In genomic region chr5:25006848-25007247, GRCm38 (mm10) we compare ENCODE assay signal across 9 mouse cellular contexts.
DNase-seq lines count a peak whose midpoint lies in the region; ATAC-seq and TF ChIP-seq lines count a peak whose summit lies in the region.
"Had no signal": no experiment of that assay in that cellular context is flagged by ENCODE, and none has a peak within 500 bp of the region (broad histone marks: within the 10 kb centered on the region; RNA-seq: fewer than 3 reads in every experiment).

No protein-coding gene starts in this region.

- no peak for TF ChIP-seq POLR2A in thymus, adult 2 months (IDR thresholded peaks at IDR 0.05; ENCODE audit: control insufficient read depth, extremely low read depth, insufficient read depth, low read length, poor library complexity)

- H3K9ac ChIP-seq in ES-E14 (ENCODE audit: insufficient read depth, low read depth, low read length, poor library complexity, severe bottlenecking): no peak overlapping the region
- no peak overlapping the region for H3K9ac ChIP-seq in forebrain, embryonic 15.5 days (replicated peaks)
- H3K9ac ChIP-seq in lung, embryonic 14.5 days: no peak overlapping the region
- H3K9ac ChIP-seq: limb, embryonic 12.5 days had no signal

- TF ChIP-seq CTCF in lung, embryonic 14.5 days (IDR thresholded peaks at IDR 0.05; ENCODE audit: low read depth): peak; percentile 95
- peak; percentile 91 for TF ChIP-seq CTCF in thymus, adult 2 months (IDR thresholded peaks at IDR 0.05; ENCODE audit: borderline replicate concordance, control insufficient read depth, extremely low read depth, insufficient read depth, low read length, poor library complexity)

- H3K4me1 ChIP-seq in ES-E14 (ENCODE audit: control insufficient read depth in 2 of 2, insufficient read depth in 2 of 2, low read length in 2 of 2, poor library complexity in 1 of 2): peaks cover 8 to 33% of the 10 kb centered on the region in 2 experiments; a peak in 3 of 4 replicates
- H3K4me1 ChIP-seq in forebrain, embryonic 15.5 days: peaks cover 24% of the 10 kb centered on the region
- 0 out of 2 replicates have a peak, but pooled peaks cover 6% of the 10 kb centered on the region for H3K4me1 ChIP-seq in lung, embryonic 14.5 days (ENCODE audit: insufficient read depth)
- peaks cover 24% of the 10 kb centered on the region for H3K4me1 ChIP-seq in thymus, adult 2 months (replicated peaks; ENCODE audit: control insufficient read depth, insufficient read depth, low read length)

- H3K9me3 ChIP-seq in ES-E14 (ENCODE audit: control insufficient read depth, insufficient read depth, low read depth, low read length): no peaks in the 10 kb centered on the region
- H3K9me3 ChIP-seq in forebrain, embryonic 15.5 days: no peaks in the 10 kb centered on the region
- no peaks in the 10 kb centered on the region for H3K9me3 ChIP-seq in lung, embryonic 14.5 days (ENCODE audit: low read depth, low read length)

- no peaks in the 10 kb centered on the region for H3K36me3 ChIP-seq in ES-E14 (ENCODE audit: control insufficient read depth, insufficient read depth, low read length, poor library complexity, severe bottlenecking)
- H3K36me3 ChIP-seq in forebrain, embryonic 15.5 days: no peaks in the 10 kb centered on the region
- H3K36me3 ChIP-seq in lung, embryonic 14.5 days (ENCODE audit: insufficient read depth): no peaks in the 10 kb centered on the region
- H3K36me3 ChIP-seq in thymus, adult 2 months (ENCODE audit: control insufficient read depth, insufficient read depth, low read length): no peaks in the 10 kb centered on the region
- H3K36me3 ChIP-seq: limb, embryonic 12.5 days had no signal

- no peak overlapping the region for H3K4me2 ChIP-seq in forebrain, embryonic 15.5 days (replicated peaks)
- no peak overlapping the region for H3K4me2 ChIP-seq in lung, embryonic 14.5 days
- H3K4me2 ChIP-seq: limb, embryonic 12.5 days had no signal

- 0 out of 4 replicates have a peak overlapping the region, but pooled peaks of 1 of the 2 experiments have one; percentile 11 for H3K4me3 ChIP-seq in ES-E14 (ENCODE audit: insufficient read depth in 1 of 2, low read depth in 1 of 2, low read length in 2 of 2, poor library complexity in 1 of 2, severe bottlenecking in 1 of 2)
- no peak overlapping the region for H3K4me3 ChIP-seq in forebrain, embryonic 15.5 days
- H3K4me3 ChIP-seq in lung, embryonic 14.5 days (ENCODE audit: low read depth, low read length): no peak overlapping the region
- H3K4me3 ChIP-seq in thymus, adult 2 months (ENCODE audit: control insufficient read depth, insufficient read depth, low read length): no peak overlapping the region
- H3K4me3 ChIP-seq: limb, embryonic 12.5 days had no signal

- intact Hi-C loops in heart, postnatal 14 days (cut with DNase I): no loop called here

- in situ Hi-C loops in ES-E14 (cut with MboI; ENCODE audit: low sequenced_read_pairs in 2 of 2, unreplicated experiment in 2 of 2): no loop called here

- peak; percentile 53 for ATAC-seq in forebrain, embryonic 15.5 days (replicated peaks)
- peak; percentile 45 for ATAC-seq in lung, embryonic 14.5 days (ENCODE audit: insufficient read depth)

- no peaks in the 10 kb centered on the region for H3K27me3 ChIP-seq in forebrain, embryonic 15.5 days
- H3K27me3 ChIP-seq in lung, embryonic 14.5 days (ENCODE audit: insufficient read depth, low read length): no peaks in the 10 kb centered on the region
- H3K27me3 ChIP-seq in thymus, adult 2 months (ENCODE audit: control insufficient read depth, insufficient read depth, low read length): no peaks in the 10 kb centered on the region

- DNase-seq in ES-E14 (ENCODE audit: low read depth, low spot score): peak; percentile 75
- DNase-seq in cerebellum, adult 11 months: peak; percentile 75
- peak; percentile 82 to 90 for DNase-seq in heart, postnatal 14 days
- peak; percentile 92 to 94 for DNase-seq in kidney, postnatal 4 days
- peak; percentile 87 for DNase-seq in lung, embryonic 14.5 days
- peak; percentile 74 for DNase-seq in ovary, adult 18-20 months (ENCODE audit: low spot score)
- peak; percentile 70 for DNase-seq in thymus, adult 2 months

- H3K27ac ChIP-seq in ES-E14 (ENCODE audit: insufficient read depth, low read depth, low read length, poor library complexity, severe bottlenecking): no peak overlapping the region
- no peak overlapping the region for H3K27ac ChIP-seq in forebrain, embryonic 15.5 days (replicated peaks)
- peak overlapping the region; percentile 54; the same call in 1 of the 2 replicates for H3K27ac ChIP-seq in lung, embryonic 14.5 days (ENCODE audit: low read depth)
- H3K27ac ChIP-seq in thymus, adult 2 months (ENCODE audit: control insufficient read depth, insufficient read depth, low read length): no peak overlapping the region
- H3K27ac ChIP-seq: limb, embryonic 12.5 days had no signal

- WGBS in forebrain, embryonic 15.5 days: 35% methylated on average over 8 of the region's 8 CpGs
- WGBS in lung, embryonic 14.5 days: 31% methylated on average over 8 of the region's 8 CpGs
- WGBS in thymus, adult 2 months: 35% methylated on average over 8 of the region's 8 CpGs

TF ChIP-seq in ES-E14, 5 proteins besides CTCF, POLR2A, EP300 and RAD21:
- no peak for TF ChIP-seq ZNF384 (IDR thresholded peaks at IDR 0.05; ENCODE audit: low read depth, low read length)
- TF ChIP-seq ZC3H11A (IDR thresholded peaks at IDR 0.05; ENCODE audit: borderline replicate concordance, low read depth, low read length): 0 out of 2 replicates have a peak, but pooled peaks have one; percentile 7
- TF ChIP-seq MAFK (IDR thresholded peaks at IDR 0.05; ENCODE audit: insufficient read depth, low read depth, low read length): no peak
